Mouse (Mus musculus) small intestine, adult 2 months (tissue): Measurements from ENCODE around the gene Galnt12.

Experiments
- CTCF ChIP-seq: fragments of 200-500 bp; IDR thresholded peaks from 2 replicates; pipeline ENCODE4 v1.5.1; 2012; ENCODE audit warnings: low read depth, mild to moderate bottlenecking, control low read depth, inconsistent platforms, low read length, moderate library complexity, mixed read lengths; ENCODE audit not compliant: insufficient replicate concordance, insufficient read length; ENCODE audit errors: extremely low read depth
- POLR2A ChIP-seq: fragments of 200-500 bp; IDR thresholded peaks from 2 replicates; pipeline ENCODE4 v1.6.1; 2012; ENCODE audit warnings: low read depth, mild to moderate bottlenecking, control low read depth, inconsistent platforms, low read length, moderate library complexity

- TF ChIP-seq POLR2A (no peak), CTCF (no peak)
Measured at GRCm38 (mm10) chr4:47075054-47075453, 16.7 kb upstream of the Galnt12 start.
